Mouse (Mus musculus) left cerebral cortex, postnatal 10 days (tissue): ENCODE measurements around the gene Tmem189. TPM values are rescaled to one million over a fixed set of nuclear protein-coding genes. Genes with fewer than 3 reads are reported as not detected.

Experiments used
- microRNA-seq: library from miRNA; unstranded; fragments of <30 nt; microRNA quantifications from one replicate; pipeline ENCODE4 v1.2.0, GENCODE M21; 2022
- total RNA-seq, 2 experiments: library from RNA; stranded (reverse); gene quantifications; 2 replicates each; pipeline ENCODE4 v1.2.3; 2021

Gene Tmem189
- total RNA-seq, 2 experiments from 2014 or later, result 48.4 to 50.2 TPM

Small RNAs within 50 kb of the gene (microRNA-seq; reads per million reads assigned to microRNA genes)
- gene Gm22355, result not detected

Other genes with a start within 250 kb of the Tmem189 start
- 10 to 100 TPM; 31.5 to 34.3 TPM for gene Rnf114, start 197.2 kb downstream of the Tmem189 start, total RNA-seq
- 10 to 100 TPM; 68.2 to 69.8 TPM for gene Spata2, start 196.9 kb downstream of the Tmem189 start, total RNA-seq
- gene Snai1, start 151.6 kb downstream of the Tmem189 start, total RNA-seq, result 1 to 10 TPM in 1 of 2 experiments, under 1 TPM in 1; 0.47 to 1.6 TPM
- 100 to 1,000 TPM; 245 to 255 TPM for gene Ube2v1, start 57.7 kb downstream of the Tmem189 start, total RNA-seq
- 10 to 100 TPM; 47.2 to 47.5 TPM for gene Gm20431, start 28.3 kb downstream of the Tmem189 start, total RNA-seq
- 10 to 100 TPM in 1 of 2 experiments, 1 to 10 TPM in 1; 7.8 to 10.0 TPM for gene Cebpb, start 907 bp downstream of the Tmem189 start, total RNA-seq
- 10 to 100 TPM; 54.8 to 65.3 TPM for gene Ptpn1, start 242.2 kb upstream of the Tmem189 start, total RNA-seq